Mouse (Mus musculus) MEL (cell line): ENCODE measurements around the gene Rufy3. TPM values are rescaled to one million over a fixed set of nuclear protein-coding genes. Genes with fewer than 3 reads are reported as not detected.

ENCODE experiments used
- DNase-seq: peaks from one replicate; pipeline ENCODE4 v3.0.0; 2011; ENCODE audit warnings: low read depth, low spot score
- H3K27ac ChIP-seq: 2 replicates; pipeline ENCODE4 v1.5.1; 2012; ENCODE audit warnings: low read depth, mild to moderate bottlenecking, control low read depth, low read length, moderate library complexity; ENCODE audit not compliant: control insufficient read depth
- H3K27me3 ChIP-seq, 2 experiments: fragments of 150-350 bp in 1 of 2; sonication (generic) in 1 of 2; 2 replicates each; pipeline ENCODE4 v1.6.1; 2012; ENCODE audit warnings: low read length in 2 of 2, mild to moderate bottlenecking in 2 of 2, improper control_type of control experiment in 1 of 2, moderate library complexity in 1 of 2; ENCODE audit not compliant: insufficient read depth in 2 of 2, control insufficient read depth in 1 of 2
- H3K36me3 ChIP-seq, 2 experiments: 2 replicates each; pipeline ENCODE4 v1.6.1; 2012 to 2014; ENCODE audit warnings: low read length in 2 of 2, improper control_type of control experiment in 1 of 2, inconsistent platforms in 1 of 2, mild to moderate bottlenecking in 1 of 2; ENCODE audit not compliant: insufficient read depth in 2 of 2, control insufficient read depth in 1 of 2
- H3K4me1 ChIP-seq, 2 experiments: fragments of 150-350 bp in 1 of 2; sonication (generic) in 1 of 2; 2 replicates each; pipeline ENCODE4 v1.6.1; 2012; ENCODE audit warnings: low read length in 2 of 2, improper control_type of control experiment in 1 of 2, mild to moderate bottlenecking in 1 of 2; ENCODE audit not compliant: insufficient read depth in 2 of 2, control insufficient read depth in 1 of 2
- H3K4me3 ChIP-seq, 2 experiments: fragments of 150-350 bp in 1 of 2; sonication (generic) in 1 of 2; 2 replicates each; pipeline ENCODE4 v1.5.1; 2012; ENCODE audit warnings: low read depth in 2 of 2, low read length in 2 of 2, mild to moderate bottlenecking in 2 of 2, moderate library complexity in 2 of 2, control low read depth in 1 of 2, improper control_type of control experiment in 1 of 2; ENCODE audit not compliant: control insufficient read depth in 1 of 2, insufficient read depth in 1 of 2
- H3K79me2 ChIP-seq: 2 replicates; pipeline ENCODE4 v1.6.1; 2012; ENCODE audit warnings: mild to moderate bottlenecking, low read length, moderate library complexity; ENCODE audit not compliant: control insufficient read depth, poor library complexity, insufficient read depth
- H3K9ac ChIP-seq: 2 replicates; pipeline ENCODE4 v1.6.1; 2012; ENCODE audit warnings: low read depth, mild to moderate bottlenecking, control low read depth, low read length, moderate library complexity; ENCODE audit not compliant: control insufficient read depth, poor library complexity, severe bottlenecking
- H3K9me3 ChIP-seq: fragments of 150-350 bp; sonication (generic); replicated peaks from 2 replicates; pipeline ENCODE4 v1.6.1; 2012; ENCODE audit warnings: mild to moderate bottlenecking, low read length, improper control_type of control experiment, moderate library complexity; ENCODE audit not compliant: insufficient read depth
- CTCF ChIP-seq, 3 experiments: IDR thresholded peaks in 2 of 3; conservative IDR thresholded peaks in 1 of 3; 2 replicates each; pipeline ENCODE4 v1.5.1; 2011 to 2012; ENCODE audit warnings: low read length in 3 of 3, low read depth in 2 of 3, mild to moderate bottlenecking in 2 of 3, improper control_type of control experiment in 1 of 3, inconsistent platforms in 1 of 3, mixed read lengths in 1 of 3, moderate library complexity in 1 of 3; ENCODE audit not compliant: control insufficient read depth in 1 of 3, insufficient read depth in 1 of 3, poor library complexity in 1 of 3, severe bottlenecking in 1 of 3
- E2F4 ChIP-seq: IDR thresholded peaks from 2 replicates; pipeline ENCODE4 v1.6.1; 2011; ENCODE audit warnings: low read depth, low read length, improper control_type of control experiment, borderline replicate concordance
- ELF1 ChIP-seq: IDR thresholded peaks from 2 replicates; pipeline ENCODE4 v1.6.1; 2014; ENCODE audit warnings: low read depth, mild to moderate bottlenecking, inconsistent platforms, low read length, improper control_type of control experiment, moderate library complexity
- EP300 ChIP-seq, 2 experiments: IDR thresholded peaks; 2 replicates each; pipeline ENCODE4 v1.6.1; 2011; ENCODE audit warnings: improper control_type of control experiment in 2 of 2, low read length in 2 of 2, low read depth in 1 of 2, mild to moderate bottlenecking in 1 of 2
- ETS1 ChIP-seq: IDR thresholded peaks from 2 replicates; pipeline ENCODE4 v1.6.1; 2012; ENCODE audit warnings: low read depth, mild to moderate bottlenecking, inconsistent platforms, low read length, improper control_type of control experiment, moderate library complexity
- GABPA ChIP-seq: IDR thresholded peaks from 2 replicates; pipeline ENCODE4 v1.6.1; 2012; ENCODE audit warnings: low read depth, mild to moderate bottlenecking, inconsistent platforms, low read length, improper control_type of control experiment, moderate library complexity
- GATA1 ChIP-seq: IDR thresholded peaks from 2 replicates; pipeline ENCODE4 v1.6.1; 2011; ENCODE audit warnings: low read depth, low read length, improper control_type of control experiment
- JUND ChIP-seq: IDR thresholded peaks from 2 replicates; pipeline ENCODE4 v1.6.1; 2011; ENCODE audit warnings: low read depth, mild to moderate bottlenecking, improper control_type of control experiment, low read length
- MAZ ChIP-seq: IDR thresholded peaks from 2 replicates; pipeline ENCODE4 v1.6.1; 2012; ENCODE audit warnings: low read depth, mild to moderate bottlenecking, inconsistent platforms, low read length, improper control_type of control experiment
- MEF2A ChIP-seq: IDR thresholded peaks from 2 replicates; pipeline ENCODE4 v1.6.1; 2014; ENCODE audit warnings: low read depth, mild to moderate bottlenecking, inconsistent platforms, low read length, improper control_type of control experiment; ENCODE audit not compliant: poor library complexity, insufficient replicate concordance, severe bottlenecking; ENCODE audit errors: extremely low read depth
- NELFE ChIP-seq: IDR thresholded peaks from 2 replicates; pipeline ENCODE4 v1.6.1; 2011; ENCODE audit warnings: low read depth, low read length, improper control_type of control experiment
- POLR2A ChIP-seq, 2 experiments: IDR thresholded peaks; 2 replicates each; pipeline ENCODE4 v1.6.1; 2011 to 2012; ENCODE audit warnings: low read length in 2 of 2, mild to moderate bottlenecking in 2 of 2, control low read depth in 1 of 2, improper control_type of control experiment in 1 of 2, low read depth in 1 of 2, moderate library complexity in 1 of 2; ENCODE audit not compliant: control insufficient read depth in 1 of 2, insufficient read depth in 1 of 2, poor library complexity in 1 of 2
- POLR2AphosphoS2 ChIP-seq: IDR thresholded peaks from 2 replicates; pipeline ENCODE4 v1.6.1; 2011; ENCODE audit warnings: low read length, improper control_type of control experiment
- POLR2AphosphoS5 ChIP-seq: IDR thresholded peaks from 2 replicates; pipeline ENCODE4 v1.6.1; 2012; ENCODE audit warnings: low read depth, borderline replicate concordance, mild to moderate bottlenecking, inconsistent platforms, low read length, moderate library complexity, mixed read lengths
- RAD21 ChIP-seq: IDR thresholded peaks from 2 replicates; pipeline ENCODE4 v1.6.1; 2011; ENCODE audit warnings: mild to moderate bottlenecking, low read depth, low read length, improper control_type of control experiment
- RCOR1 ChIP-seq: IDR thresholded peaks from 2 replicates; pipeline ENCODE4 v1.6.1; 2012; ENCODE audit warnings: low read depth, mild to moderate bottlenecking, inconsistent platforms, low read length, improper control_type of control experiment
- SIN3A ChIP-seq: IDR thresholded peaks from 2 replicates; pipeline ENCODE4 v1.6.1; 2012; ENCODE audit warnings: low read length, improper control_type of control experiment, inconsistent platforms
- TBP ChIP-seq: IDR thresholded peaks from 2 replicates; pipeline ENCODE4 v1.8.0; 2011; ENCODE audit warnings: low read depth, low read length, improper control_type of control experiment
- TCF12 ChIP-seq: IDR thresholded peaks from 2 replicates; pipeline ENCODE4 v1.6.1; 2014; ENCODE audit warnings: low read depth, mild to moderate bottlenecking, inconsistent platforms, low read length, improper control_type of control experiment, moderate library complexity
- UBTF ChIP-seq: IDR thresholded peaks from 2 replicates; pipeline ENCODE4 v1.6.1; 2012; ENCODE audit warnings: low read depth, mild to moderate bottlenecking, inconsistent platforms, low read length, improper control_type of control experiment, moderate library complexity, borderline replicate concordance; ENCODE audit not compliant: insufficient read depth
- USF2 ChIP-seq, 2 experiments: IDR thresholded peaks; 2 replicates each; pipeline ENCODE4 v1.6.1; 2011 to 2012; ENCODE audit warnings: improper control_type of control experiment in 2 of 2, low read length in 2 of 2, borderline replicate concordance in 1 of 2, inconsistent platforms in 1 of 2, low read depth in 1 of 2, mild to moderate bottlenecking in 1 of 2; ENCODE audit not compliant: insufficient read depth in 1 of 2
- ZKSCAN1 ChIP-seq: IDR thresholded peaks from 2 replicates; pipeline ENCODE4 v1.6.1; 2012; ENCODE audit warnings: low read depth, mild to moderate bottlenecking, inconsistent platforms, low read length, improper control_type of control experiment, moderate library complexity
- ZMIZ1 ChIP-seq: IDR thresholded peaks from 2 replicates; pipeline ENCODE4 v1.6.1; 2012; ENCODE audit warnings: low read depth, mild to moderate bottlenecking, inconsistent platforms, low read length, improper control_type of control experiment, moderate library complexity
- polyA plus RNA-seq, 2 experiments: library from polyadenylated mRNA; stranded (reverse) in 1 of 2; unstranded in 1 of 2; fragments of >175 nt in 1 of 2; fragments of >200 nt in 1 of 2; gene quantifications; 2 replicates each; pipeline versions ENCODE4 v1.2.1 to v1.2.4; 2012; ENCODE audit warnings: low replicate concordance in 2 of 2, low read depth in 1 of 2; ENCODE audit not compliant: insufficient read length in 2 of 2, insufficient read depth in 1 of 2, missing spikeins in 1 of 2
- total RNA-seq: library from RNA; depleted of rRNA; stranded (reverse); fragments of 300-350 nt; gene quantifications from 2 replicates; pipeline ENCODE4 v1.2.3, GENCODE M21; 2012

Rufy3 gene
- total and polyA plus RNA-seq, 3 experiments = 3.2 to 5.7 TPM; not detected in 1

DNA sequence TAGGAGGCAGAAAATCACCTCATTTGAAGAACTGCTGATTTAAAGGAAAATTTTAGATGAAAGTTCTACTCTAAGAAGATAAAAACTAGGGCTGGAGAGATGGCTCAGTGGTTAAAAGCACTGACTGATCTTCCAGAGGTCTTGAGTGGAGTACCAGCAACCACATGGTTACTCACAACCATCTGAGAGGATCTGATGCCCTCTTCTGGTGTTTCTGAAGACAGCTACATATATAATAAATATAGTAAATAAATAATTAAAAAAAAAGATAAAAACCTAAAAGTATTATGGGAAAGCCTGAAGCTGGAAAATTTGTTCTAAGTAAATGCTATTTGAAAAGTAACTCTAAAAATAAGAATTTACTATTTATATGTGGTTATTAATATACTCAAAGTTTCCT, 128.2 kb downstream of the Rufy3 start (continued):
- TF ChIP-seq CTCF (IDR thresholded peaks at IDR 0.05 in 2 of 3, conservative IDR thresholded peaks at IDR 0.05 in 1 of 3; ENCODE audit: control insufficient read depth in 1 of 3, insufficient read depth in 1 of 3, low read depth in 2 of 3, low read length in 3 of 3, poor library complexity in 1 of 3, severe bottlenecking in 1 of 3) (peak in 1 of 3 experiments; percentile 25; a peak in 1 of 6 replicates), JUND (no peak), GATA1 (no peak)

DNA sequence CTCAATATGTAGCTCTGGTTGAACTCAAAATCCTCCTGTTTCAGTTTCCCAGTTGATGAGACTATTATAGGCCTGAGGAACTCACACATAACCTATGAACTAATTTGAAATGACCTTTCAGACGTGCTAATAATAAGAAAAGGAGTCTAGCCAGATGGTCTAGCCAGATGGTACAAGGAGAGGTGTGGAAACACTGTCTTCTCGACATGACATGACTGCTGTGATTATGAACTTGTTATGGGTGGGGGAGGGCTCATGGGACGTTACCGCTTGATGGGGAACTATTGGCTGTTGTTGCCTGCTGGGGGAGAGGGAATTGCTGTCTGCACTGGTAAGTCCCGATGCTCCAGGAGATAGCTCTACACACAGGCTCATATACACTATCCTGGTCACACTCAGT, 132.5 kb downstream of the Rufy3 start:
- no peaks in the 10 kb centered on the region for H3K27me3 ChIP-seq
- H3K9me3 ChIP-seq = no peaks in the 10 kb centered on the region
- no peaks in the 10 kb centered on the region for H3K79me2 ChIP-seq
- no peak for DNase-seq
- no peak overlapping the region for H3K27ac ChIP-seq
- H3K4me1 ChIP-seq = no peaks in the 10 kb centered on the region
- TF ChIP-seq TCF12 = no peak
- no peak for TF ChIP-seq CTCF (IDR thresholded peaks at IDR 0.05 in 2 of 3, conservative IDR thresholded peaks at IDR 0.05 in 1 of 3; ENCODE audit: control insufficient read depth in 1 of 3, insufficient read depth in 1 of 3, low read depth in 2 of 3, low read length in 3 of 3, poor library complexity in 1 of 3, severe bottlenecking in 1 of 3)
- no peak for TF ChIP-seq JUND
- no peak for TF ChIP-seq POLR2AphosphoS5
- no peak for TF ChIP-seq EP300 (IDR thresholded peaks at IDR 0.05; ENCODE audit: low read depth in 1 of 2, low read length in 2 of 2)
- TF ChIP-seq UBTF = no peak
- TF ChIP-seq RCOR1 = no peak
- no peak for TF ChIP-seq NELFE
- no peak for TF ChIP-seq SIN3A
- TF ChIP-seq GATA1 = no peak
- TF ChIP-seq POLR2A (IDR thresholded peaks at IDR 0.05; ENCODE audit: control insufficient read depth in 1 of 2, insufficient read depth in 1 of 2, low read depth in 1 of 2, low read length in 2 of 2, poor library complexity in 1 of 2) = no peak
- TF ChIP-seq ZKSCAN1 = no peak
- no peak for TF ChIP-seq E2F4
- no peak for TF ChIP-seq RAD21
- TF ChIP-seq ZMIZ1 = no peak
- TF ChIP-seq MEF2A = no peak
- no peak for TF ChIP-seq ETS1
- no peak for TF ChIP-seq GABPA
- H3K4me3 ChIP-seq = no peak overlapping the region
- no peak overlapping the region for H3K9ac ChIP-seq
- no peaks in the 10 kb centered on the region for H3K36me3 ChIP-seq

DNA sequence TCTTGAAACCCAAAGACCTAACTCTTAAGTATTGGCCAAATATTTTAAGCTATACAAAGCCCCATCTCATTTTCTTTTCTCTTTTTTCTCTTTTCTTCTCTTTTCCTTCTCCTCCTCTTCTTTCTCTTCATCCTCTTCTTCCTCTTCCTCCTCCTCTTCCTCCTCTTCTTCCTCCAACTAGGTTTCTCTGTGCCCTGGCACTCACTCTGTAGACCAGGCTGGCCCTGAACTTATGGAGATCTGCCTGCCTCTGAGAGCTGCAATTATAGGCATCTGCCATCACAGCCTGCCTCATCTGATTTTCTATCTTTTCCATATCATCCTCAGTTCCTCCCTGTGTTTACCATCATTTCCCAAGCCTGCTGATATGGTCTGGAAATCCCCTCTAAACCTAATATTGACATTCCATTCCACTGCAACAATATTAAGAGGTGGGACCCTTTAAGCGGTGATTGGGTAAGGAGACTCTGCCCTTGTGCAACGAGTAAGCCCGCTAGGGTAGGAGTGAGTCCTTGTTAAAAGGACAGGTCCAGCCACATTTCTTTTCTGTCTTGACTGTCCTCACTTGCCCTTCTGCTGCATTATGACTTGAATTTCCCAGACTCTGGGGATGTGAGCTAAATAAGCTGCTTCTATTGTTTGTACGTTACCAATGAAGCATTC, 134.5 kb downstream of the Rufy3 start:
- Histone ChIP-seq H3K4me1 (peaks cover 0 to 3% of the 10 kb centered on the region in 2 experiments; a peak in 1 of 4 replicates), H3K27me3 (no peaks in the 10 kb centered on the region), H3K9ac (no peak overlapping the region), H3K9me3 (no peaks in the 10 kb centered on the region), H3K36me3 (no peaks in the 10 kb centered on the region; a peak in 1 of 4 replicates), H3K79me2 (no peaks in the 10 kb centered on the region), H3K27ac (no peak overlapping the region), H3K4me3 (no peak overlapping the region)
- no peak for DNase-seq
- TF ChIP-seq GABPA (no peak), ETS1 (no peak), TCF12 (no peak), POLR2AphosphoS2 (no peak), UBTF (no peak), TBP (no peak), JUND (no peak), USF2 (IDR thresholded peaks at IDR 0.05; ENCODE audit: borderline replicate concordance in 1 of 2, insufficient read depth in 1 of 2, low read depth in 1 of 2, low read length in 2 of 2) (no peak), RAD21 (no peak), RCOR1 (no peak), MEF2A (no peak), GATA1 (no peak), ZKSCAN1 (no peak), MAZ (no peak), ELF1 (no peak)
